Mouse (Mus musculus): Measurements from ENCODE around the gene Wee2. TPM values are rescaled to one million over a fixed set of nuclear protein-coding genes. Genes with fewer than 3 reads are reported as not detected.

Gene Wee2
- total and polyA plus RNA-seq, 2 experiments from 2014 or later, result 0.13 TPM; not detected in 1

GRCm38 (mm10) chr6:40413565-40413964, 25.3 kb upstream of the Wee2 start:
- no peak for ATAC-seq
- H3K4me1 ChIP-seq (ENCODE audit: insufficient read depth), result no peaks in the 10 kb centered on the region
- no peak for TF ChIP-seq CTCF (IDR thresholded peaks at IDR 0.05; ENCODE audit: low read depth)

DNA sequence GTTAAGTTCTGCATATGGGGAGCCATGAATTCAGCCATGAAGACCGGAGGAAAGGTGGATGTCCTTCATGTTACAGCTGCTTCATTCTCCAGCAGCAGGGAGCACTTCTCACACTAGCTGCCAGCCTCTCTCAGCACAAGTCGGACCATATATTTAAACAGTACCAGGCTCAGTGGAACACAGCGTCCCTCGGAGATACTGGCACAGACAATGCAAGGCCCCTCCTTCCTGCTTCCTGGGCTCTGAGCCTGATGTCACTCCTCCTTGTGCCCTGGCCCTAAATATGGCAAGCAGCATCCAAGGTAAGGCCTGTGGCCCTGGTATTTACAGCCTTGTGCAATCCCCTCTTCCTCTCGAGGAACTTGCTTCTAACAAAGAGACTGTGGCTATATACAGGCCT, 23.1 kb upstream of the Wee2 start:
- no peak for ATAC-seq

More at GRCm38 (mm10) chr6:40413565-40413964, 25.3 kb upstream of the Wee2 start:
- WGBS, result 91% methylated on average over 3 of the region's 3 CpGs
- H3K9me3 ChIP-seq (ENCODE audit: low read length), result no peaks in the 10 kb centered on the region
- H3K36me3 ChIP-seq (ENCODE audit: insufficient read depth), result peaks cover 16% of the 10 kb centered on the region
- no peak overlapping the region for H3K4me2 ChIP-seq (ENCODE audit: low read depth)
- no peaks in the 10 kb centered on the region for H3K27me3 ChIP-seq (ENCODE audit: insufficient read depth, low read length)
- H3K9ac ChIP-seq, result no peak overlapping the region
- no peak for DNase-seq
- no peak overlapping the region for H3K27ac ChIP-seq (ENCODE audit: low read depth, low read length)
- no peak overlapping the region for H3K4me3 ChIP-seq (ENCODE audit: low read depth, low read length)

DNA sequence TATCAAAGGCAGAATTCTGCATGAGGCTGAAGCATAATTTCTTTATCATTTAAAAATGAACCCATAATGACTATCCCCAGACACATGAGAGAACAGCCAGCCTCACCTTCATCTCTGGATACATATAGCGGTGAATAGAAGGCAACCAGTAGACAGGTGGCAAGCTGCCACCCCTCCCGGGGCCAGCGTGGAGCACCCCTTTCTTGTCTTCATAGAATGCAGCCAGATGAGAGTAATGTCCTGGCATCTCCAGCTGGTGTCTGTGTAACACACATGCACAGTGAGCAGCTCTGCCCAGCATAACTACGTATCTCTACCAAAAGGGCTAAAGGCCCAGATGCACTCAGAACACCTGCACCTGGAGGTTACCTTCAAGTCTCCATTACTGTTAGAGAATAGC, 20.5 kb upstream of the Wee2 start:
- WGBS, result 66% methylated on average over 4 of the region's 4 CpGs
- Histone ChIP-seq H3K27me3 (ENCODE audit: insufficient read depth, low read length) (no peaks in the 10 kb centered on the region), H3K4me2 (ENCODE audit: low read depth) (no peak overlapping the region), H3K9me3 (ENCODE audit: low read length) (no peaks in the 10 kb centered on the region), H3K4me3 (ENCODE audit: low read depth, low read length) (no peak overlapping the region), H3K9ac (no peak overlapping the region), H3K27ac (ENCODE audit: low read depth, low read length) (no peak overlapping the region), H3K4me1 (ENCODE audit: insufficient read depth) (no peaks in the 10 kb centered on the region), H3K36me3 (ENCODE audit: insufficient read depth) (peaks cover 12% of the 10 kb centered on the region; the same call in 1 of the 2 replicates)
- ATAC-seq (no peak), DNase-seq (no peak)
- no peak for TF ChIP-seq CTCF (IDR thresholded peaks at IDR 0.05; ENCODE audit: low read depth)

More for the DNA sequence above, 23.1 kb upstream of the Wee2 start:
- Histone ChIP-seq H3K9ac (no peak overlapping the region), H3K27ac (ENCODE audit: low read depth, low read length) (no peak overlapping the region), H3K4me2 (ENCODE audit: low read depth) (no peak overlapping the region), H3K36me3 (ENCODE audit: insufficient read depth) (peaks cover 15% of the 10 kb centered on the region; the same call in 1 of the 2 replicates), H3K4me1 (ENCODE audit: insufficient read depth) (no peaks in the 10 kb centered on the region), H3K4me3 (ENCODE audit: low read depth, low read length) (no peak overlapping the region), H3K9me3 (ENCODE audit: low read length) (no peaks in the 10 kb centered on the region), H3K27me3 (ENCODE audit: insufficient read depth, low read length) (no peaks in the 10 kb centered on the region)
- DNase-seq, result no peak
- 77% methylated on average over 5 of the region's 5 CpGs for WGBS
- no peak for TF ChIP-seq CTCF (IDR thresholded peaks at IDR 0.05; ENCODE audit: low read depth)

DNA sequence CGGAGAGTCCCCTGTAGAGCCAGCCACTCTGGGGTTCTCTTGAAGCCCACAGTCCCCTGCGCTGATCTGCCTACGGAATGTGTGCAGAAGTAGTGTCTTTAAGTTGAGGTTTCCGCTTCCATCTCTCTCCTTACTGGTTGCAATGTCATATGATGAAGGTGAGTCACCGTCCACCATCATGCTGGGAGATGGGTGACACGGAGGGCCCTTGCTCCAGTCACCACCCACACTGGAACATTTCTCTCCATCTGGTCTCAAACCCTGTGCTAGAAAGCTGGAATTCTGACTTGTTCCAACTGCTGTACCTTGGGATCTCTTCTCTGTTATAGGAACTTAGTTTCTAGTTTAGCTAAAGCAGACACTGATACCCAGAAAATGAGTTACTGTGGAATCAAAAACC, 17.8 kb upstream of the Wee2 start:
- no peak for TF ChIP-seq CTCF (IDR thresholded peaks at IDR 0.05; ENCODE audit: low read depth)
- DNase-seq (no peak), ATAC-seq (no peak)
- H3K4me3 ChIP-seq (ENCODE audit: low read depth, low read length), result no peak overlapping the region
- no peak overlapping the region for H3K4me2 ChIP-seq (ENCODE audit: low read depth)
- H3K36me3 ChIP-seq (ENCODE audit: insufficient read depth), result peaks cover 12% of the 10 kb centered on the region; the same call in 1 of the 2 replicates
- H3K4me1 ChIP-seq (ENCODE audit: insufficient read depth), result no peaks in the 10 kb centered on the region
- H3K9ac ChIP-seq, result no peak overlapping the region
- no peaks in the 10 kb centered on the region for H3K9me3 ChIP-seq (ENCODE audit: low read length)
- 96% methylated on average over 6 of the region's 6 CpGs for WGBS
- no peak overlapping the region for H3K27ac ChIP-seq (ENCODE audit: low read depth, low read length)
- H3K27me3 ChIP-seq (ENCODE audit: insufficient read depth, low read length), result no peaks in the 10 kb centered on the region

DNA sequence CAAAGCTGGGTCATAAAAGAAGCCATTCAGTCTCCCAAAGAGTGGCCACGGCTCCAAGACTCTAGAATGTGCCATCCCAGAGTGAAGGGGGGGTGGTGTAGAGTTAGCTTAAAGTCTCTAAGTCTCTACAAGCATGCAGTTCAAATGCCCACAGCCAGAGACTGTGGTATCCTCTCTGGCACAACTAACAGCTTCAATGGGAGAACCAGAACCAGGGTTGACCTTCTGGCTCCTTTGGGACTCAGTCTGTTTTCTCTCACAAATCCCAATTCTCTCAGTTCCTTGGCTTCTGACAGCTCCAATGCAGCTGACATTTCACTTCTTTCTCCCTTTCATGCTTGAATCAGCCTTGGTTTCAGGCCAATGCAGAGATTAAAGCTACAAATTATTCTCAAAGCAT, 15.9 kb upstream of the Wee2 start:
- ATAC-seq (0 out of 2 replicates have a peak, but pooled peaks have one; percentile 23), DNase-seq (no peak)
- WGBS, result 88% methylated on average over 1 of the region's 1 CpGs
- H3K27ac ChIP-seq (ENCODE audit: low read depth, low read length), result no peak overlapping the region
- no peak overlapping the region for H3K4me3 ChIP-seq (ENCODE audit: low read depth, low read length)
- no peaks in the 10 kb centered on the region for H3K27me3 ChIP-seq (ENCODE audit: insufficient read depth, low read length)
- H3K4me1 ChIP-seq (ENCODE audit: insufficient read depth), result no peaks in the 10 kb centered on the region
- H3K36me3 ChIP-seq (ENCODE audit: insufficient read depth), result peaks cover 12% of the 10 kb centered on the region; the same call in 1 of the 2 replicates
- no peaks in the 10 kb centered on the region for H3K9me3 ChIP-seq (ENCODE audit: low read length)
- no peak for TF ChIP-seq CTCF (IDR thresholded peaks at IDR 0.05; ENCODE audit: low read depth)
- no peak overlapping the region for H3K9ac ChIP-seq
- no peak overlapping the region for H3K4me2 ChIP-seq (ENCODE audit: low read depth)

DNA sequence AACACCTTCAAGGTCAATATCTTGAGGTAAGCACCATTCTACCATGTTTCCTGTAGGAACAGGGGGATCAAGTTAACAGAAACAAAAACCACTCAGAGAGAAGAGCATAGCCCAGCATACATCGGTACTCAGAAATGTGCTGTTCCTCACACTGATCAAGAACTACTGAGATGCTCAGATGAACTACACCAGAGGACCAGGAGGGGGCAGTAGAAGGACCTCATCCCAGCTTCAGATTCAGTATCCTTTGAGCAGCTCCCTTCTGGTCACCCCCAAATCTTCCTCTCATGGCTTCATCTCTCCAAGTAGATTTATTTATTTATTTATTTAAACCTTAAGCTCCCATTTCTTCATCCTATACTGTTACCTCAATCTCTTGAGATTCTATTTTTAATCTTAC, 15.1 kb upstream of the Wee2 start:
- H3K27me3 ChIP-seq (ENCODE audit: insufficient read depth, low read length), result no peaks in the 10 kb centered on the region
- TF ChIP-seq CTCF (IDR thresholded peaks at IDR 0.05; ENCODE audit: low read depth), result peak; percentile 62
- no peak overlapping the region for H3K4me3 ChIP-seq (ENCODE audit: low read depth, low read length)
- ATAC-seq (peak; percentile 47; the same call in 1 of the 2 replicates), DNase-seq (peak; percentile 51)
- H3K9me3 ChIP-seq (ENCODE audit: low read length), result no peaks in the 10 kb centered on the region
- H3K4me1 ChIP-seq (ENCODE audit: insufficient read depth), result peaks cover 5% of the 10 kb centered on the region
- H3K4me2 ChIP-seq (ENCODE audit: low read depth), result no peak overlapping the region
- H3K27ac ChIP-seq (ENCODE audit: low read depth, low read length), result no peak overlapping the region
- H3K9ac ChIP-seq, result no peak overlapping the region
- 59% methylated on average over 1 of the region's 1 CpGs for WGBS
- H3K36me3 ChIP-seq (ENCODE audit: insufficient read depth), result peaks cover 8% of the 10 kb centered on the region; the same call in 1 of the 2 replicates

DNA sequence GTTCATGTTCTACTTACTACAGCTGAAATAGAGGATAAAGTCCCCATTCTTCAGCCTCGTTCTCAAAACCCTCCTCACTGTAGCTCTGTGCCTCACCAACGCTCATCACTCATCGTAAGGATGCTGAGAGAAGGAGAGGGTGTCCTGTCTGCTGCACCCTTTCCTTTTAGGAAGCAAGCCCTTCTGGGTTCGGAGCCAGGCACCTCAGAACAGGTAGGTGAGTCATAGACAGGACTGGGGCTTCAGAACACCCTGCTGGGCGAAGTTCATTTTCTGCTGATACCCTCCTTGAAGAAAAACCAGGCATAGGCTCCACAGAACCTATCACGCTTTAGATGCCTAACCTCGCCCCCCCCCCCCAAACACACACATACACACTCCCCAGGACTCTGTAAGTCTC, 11.4 kb upstream of the Wee2 start:
- H3K4me1 ChIP-seq (ENCODE audit: insufficient read depth), result peaks cover 14% of the 10 kb centered on the region

More for the DNA sequence above, 11.4 kb upstream of the Wee2 start:
- Histone ChIP-seq H3K27me3 (ENCODE audit: insufficient read depth, low read length) (no peaks in the 10 kb centered on the region), H3K4me2 (ENCODE audit: low read depth) (no peak overlapping the region), H3K27ac (ENCODE audit: low read depth, low read length) (no peak overlapping the region), H3K9me3 (ENCODE audit: low read length) (no peaks in the 10 kb centered on the region), H3K4me3 (ENCODE audit: low read depth, low read length) (no peak overlapping the region), H3K9ac (no peak overlapping the region), H3K36me3 (ENCODE audit: insufficient read depth) (no peaks in the 10 kb centered on the region)
- TF ChIP-seq CTCF (IDR thresholded peaks at IDR 0.05; ENCODE audit: low read depth), result no peak
- no peak for DNase-seq
- no peak for ATAC-seq
- WGBS, result 89% methylated on average over 7 of the region's 7 CpGs

Measured in forebrain, postnatal 0 days (tissue).